Mouse (Mus musculus): ENCODE data around the gene 9330182O14Rik. TPM values are rescaled to one million over a fixed set of nuclear protein-coding genes. Genes with fewer than 3 reads are reported as not detected.

Gene 9330182O14Rik
- total RNA-seq, 4 experiments from 2014 or later: not detected

Small RNA genes lying within 50 kb of the gene (microRNA-seq; reads per million reads assigned to microRNA genes)
- not detected for gene Gm25958
